Mouse (Mus musculus) liver, embryonic 14.5 days (tissue): Measurements from ENCODE around the gene Blcap. TPM values are rescaled to one million over a fixed set of nuclear protein-coding genes. Genes with fewer than 3 reads are reported as not detected.

Experiments
- ATAC-seq: fragments of 200-750 bp; cut with Nextera tagmentation; 2 replicates; pipeline ENCODE4 v1.8.0; 2017; ENCODE audit warnings: moderate number of reproducible peaks, mild to moderate bottlenecking, moderate library complexity; ENCODE audit not compliant: insufficient read depth
- DNase-seq, 3 experiments: peaks; one replicate each; pipeline ENCODE4 v3.0.0-alpha.2; 2012 to 2013; ENCODE audit warnings: low read depth in 3 of 3, low spot score in 3 of 3
- H3K27ac ChIP-seq: fragments of 300-500 bp; sonication (generic); 2 replicates; pipeline ENCODE4 v1.5.1; 2014; ENCODE audit warnings: moderate library complexity, mild to moderate bottlenecking, control low read depth, inconsistent platforms
- H3K27me3 ChIP-seq: fragments of 300-500 bp; sonication (generic); 2 replicates; pipeline ENCODE4 v1.6.1; 2014; ENCODE audit warnings: mild to moderate bottlenecking, low read length, moderate library complexity; ENCODE audit not compliant: control insufficient read depth, insufficient read depth
- H3K36me3 ChIP-seq: fragments of 300-500 bp; sonication (generic); replicated peaks from 2 replicates; pipeline ENCODE4 v1.6.1; 2014; ENCODE audit warnings: low read depth; ENCODE audit not compliant: control insufficient read depth, insufficient read depth
- H3K4me1 ChIP-seq, 2 experiments: fragments of 200-500 bp in 1 of 2; fragments of 300-500 bp in 1 of 2; sonication (generic) in 1 of 2; replicated peaks; 2 replicates each; pipeline ENCODE4 v1.6.1; 2012 to 2014; ENCODE audit warnings: antibody characterized with exemption in 1 of 2, inconsistent platforms in 1 of 2, low read length in 1 of 2; ENCODE audit not compliant: control insufficient read depth in 2 of 2, insufficient read depth in 2 of 2
- H3K4me2 ChIP-seq: fragments of 300-500 bp; sonication (generic); 2 replicates; pipeline ENCODE4 v1.6.1; 2014; ENCODE audit warnings: low read depth, mild to moderate bottlenecking, control low read depth, moderate library complexity
- H3K4me3 ChIP-seq, 2 experiments: fragments of 200-500 bp in 1 of 2; fragments of 300-500 bp in 1 of 2; sonication (generic) in 1 of 2; 2 replicates each; pipeline ENCODE4 v1.5.1; 2012 to 2014; ENCODE audit warnings: low read depth in 2 of 2, low read length in 2 of 2, mild to moderate bottlenecking in 2 of 2, control low read depth in 1 of 2, inconsistent platforms in 1 of 2, moderate library complexity in 1 of 2; ENCODE audit not compliant: insufficient read depth in 1 of 2
- H3K9ac ChIP-seq: fragments of 300-500 bp; sonication (generic); replicated peaks from 2 replicates; pipeline ENCODE4 v1.6.1; 2014; ENCODE audit warnings: mild to moderate bottlenecking, control low read depth, moderate library complexity
- H3K9me3 ChIP-seq: fragments of 300-500 bp; sonication (generic); 2 replicates; pipeline ENCODE4 v1.6.1; 2016; ENCODE audit warnings: low read length, mixed read lengths; ENCODE audit not compliant: control insufficient read depth
- CTCF ChIP-seq: IDR thresholded peaks from 2 replicates; pipeline ENCODE4 v1.5.1; 2016; ENCODE audit warnings: antibody characterized with exemption, low read depth, control low read depth
- EP300 ChIP-seq: IDR thresholded peaks from 2 replicates; pipeline ENCODE4 v1.6.1; 2016; ENCODE audit warnings: antibody characterized with exemption, low read depth
- WGBS: fragments of 180-500 bp; shearing (Covaris S2); extraction: QIAGEN DNeasy Blood & Tissue Kit; methylation state at CpG from one replicate; pipeline ENCODE4 v1.1.7; 2014; ENCODE audit not compliant: insufficient replicate concordance; 5-methylcytosine and 5-hydroxymethylcytosine counted together
- polyA plus RNA-seq, 2 experiments: library from polyadenylated mRNA; depleted of rRNA in 1 of 2; stranded (reverse) in 1 of 2; unstranded in 1 of 2; fragments of >200 nt; fragmentation: Nextera tagmentation in 1 of 2; extraction: Ambion mirVana in 1 of 2; gene quantifications; 2 replicates each; pipeline versions ENCODE4 v1.2.1 to v1.2.3; 2012 to 2014

The Blcap gene
- polyA plus RNA-seq, 2 experiments = 5.7 to 7.1 TPM

- peaks cover 0 to 12% of the 10 kb centered on the region in 2 experiments for H3K4me1 ChIP-seq
- WGBS = 5% methylated on average over 13 of the region's 13 CpGs
- ATAC-seq = no peak
These were observed 5.6 kb downstream of the Blcap start for GRCm38 (mm10) chr2:157565446-157565845.

GRCm38 (mm10) chr2:157564723-157565122 lies 6.4 kb downstream of the Blcap start:
- Histone ChIP-seq H3K27ac (no peak overlapping the region), H3K4me1 (peaks cover 0 to 12% of the 10 kb centered on the region in 2 experiments), H3K4me2 (no peak overlapping the region), H3K9me3 (peaks cover 2% of the 10 kb centered on the region; the same call in 1 of the 2 replicates), H3K9ac (no peak overlapping the region), H3K4me3 (no peak overlapping the region), H3K36me3 (no peaks in the 10 kb centered on the region), H3K27me3 (peaks cover 16% of the 10 kb centered on the region)
- ATAC-seq (no peak), DNase-seq (no peak)
- TF ChIP-seq CTCF = no peak
- TF ChIP-seq EP300 = no peak
- 72% methylated on average over 4 of the region's 4 CpGs for WGBS

More at GRCm38 (mm10) chr2:157565446-157565845, 5.6 kb downstream of the Blcap start:
- DNase-seq = no peak
- no peak for TF ChIP-seq EP300
- TF ChIP-seq CTCF = no peak
- H3K4me2 ChIP-seq = peak overlapping the region; percentile 81
- no peaks in the 10 kb centered on the region for H3K36me3 ChIP-seq
- H3K9me3 ChIP-seq = no peaks in the 10 kb centered on the region
- H3K9ac ChIP-seq = peak overlapping the region; percentile 77
- H3K27ac ChIP-seq = no peak overlapping the region
- peaks cover 9% of the 10 kb centered on the region for H3K27me3 ChIP-seq
- peak overlapping the region; percentile 77 to 86 for H3K4me3 ChIP-seq

GRCm38 (mm10) chr2:157563031-157563430 lies 8.0 kb downstream of the Blcap start:
- peaks cover 2% of the 10 kb centered on the region; the same call in 1 of the 2 replicates for H3K9me3 ChIP-seq
- H3K9ac ChIP-seq = no peak overlapping the region
- H3K27me3 ChIP-seq = peaks cover 25% of the 10 kb centered on the region
- H3K4me2 ChIP-seq = no peak overlapping the region
- WGBS = 28% methylated on average over 2 of the region's 2 CpGs
- no peak for DNase-seq
- no peak for TF ChIP-seq CTCF
- TF ChIP-seq EP300 = no peak
- H3K4me3 ChIP-seq = no peak overlapping the region
- no peak for ATAC-seq
- H3K27ac ChIP-seq = no peak overlapping the region
- no peaks in the 10 kb centered on the region for H3K36me3 ChIP-seq
- H3K4me1 ChIP-seq = peaks cover 0 to 12% of the 10 kb centered on the region in 2 experiments

GRCm38 (mm10) chr2:157561165-157561836 lies 9.8 kb downstream of the Blcap start:
- H3K4me3 ChIP-seq = no peak overlapping the region
- peak in 1 of 3 experiments; percentile 24 for DNase-seq

GRCm38 (mm10) chr2:157560302-157560701 lies 10.8 kb downstream of the Blcap start:
- H3K4me1 ChIP-seq = peaks cover 0 to 3% of the 10 kb centered on the region in 2 experiments; a peak in 1 of 4 replicates
- no peak for TF ChIP-seq EP300
- TF ChIP-seq CTCF = no peak
- WGBS = 48% methylated on average over 33 of the region's 33 CpGs
- ATAC-seq (no peak), DNase-seq (no peak)
- no peak overlapping the region for H3K27ac ChIP-seq
- H3K4me3 ChIP-seq = no peak overlapping the region
- H3K9ac ChIP-seq = no peak overlapping the region
- H3K4me2 ChIP-seq = peak overlapping the region; percentile 33
- peaks cover 2% of the 10 kb centered on the region; the same call in 1 of the 2 replicates for H3K9me3 ChIP-seq
- H3K27me3 ChIP-seq = peaks cover 25% of the 10 kb centered on the region
- H3K36me3 ChIP-seq = no peaks in the 10 kb centered on the region

More at GRCm38 (mm10) chr2:157561165-157561836, 9.8 kb downstream of the Blcap start:
- Histone ChIP-seq H3K4me1 (peaks cover 0 to 3% of the 10 kb centered on the region in 2 experiments; a peak in 1 of 4 replicates), H3K36me3 (no peaks in the 10 kb centered on the region), H3K4me2 (peak overlapping the region; percentile 33; the same call in 1 of the 2 replicates), H3K27ac (no peak overlapping the region), H3K9ac (no peak overlapping the region), H3K9me3 (peaks cover 2% of the 10 kb centered on the region; the same call in 1 of the 2 replicates), H3K27me3 (peaks cover 25% of the 10 kb centered on the region)
- 47% methylated on average over 27 of the region's 27 CpGs for WGBS
- TF ChIP-seq EP300 = no peak
- TF ChIP-seq CTCF = no peak
- 0 out of 2 replicates have a peak, but pooled peaks have one; percentile 21 for ATAC-seq
